9 mouse cellular contexts compared by ENCODE assay signal in genomic region chr4:151385985-151386700, GRCm38 (mm10).
DNase-seq lines count a peak whose midpoint lies in the region; ATAC-seq and TF ChIP-seq lines count a peak whose summit lies in the region.
"Had no signal": no experiment of that assay in that cellular context is flagged by ENCODE, and none has a peak within 500 bp of the region (broad histone marks: within the 10 kb centered on the region; RNA-seq: fewer than 3 reads in every experiment).

No protein-coding gene starts in this region.

- 3% methylated on average over 12 of the region's 12 CpGs for WGBS in kidney, embryonic 15.5 days
- 8% methylated on average over 12 of the region's 12 CpGs for WGBS in forebrain, embryonic 16.5 days
- WGBS in liver, embryonic 16.5 days (ENCODE audit: insufficient replicate concordance) = 11% methylated on average over 12 of the region's 12 CpGs

- TF ChIP-seq CTCF in brain, embryonic 14.5 days (IDR thresholded peaks at IDR 0.05; ENCODE audit: borderline replicate concordance, extremely low read depth, insufficient read depth, insufficient read length) = no peak

- no peak for TF ChIP-seq POLR2A in brain, embryonic 14.5 days (IDR thresholded peaks at IDR 0.05; ENCODE audit: borderline replicate concordance, extremely low read depth, insufficient read depth, insufficient read length, poor library complexity, severe bottlenecking)

- no peaks in the 10 kb centered on the region for H3K9me3 ChIP-seq in kidney, embryonic 15.5 days (replicated peaks)
- no peaks in the 10 kb centered on the region for H3K9me3 ChIP-seq in forebrain, embryonic 16.5 days (ENCODE audit: control insufficient read depth, low read length)
- H3K9me3 ChIP-seq in liver, embryonic 16.5 days (replicated peaks; ENCODE audit: control insufficient read depth, low read length) = no peaks in the 10 kb centered on the region

- no peak for DNase-seq in kidney, adult 8-10 months
- peak; percentile 68 for DNase-seq in brain, embryonic 14.5 days (ENCODE audit: low read depth)
- DNase-seq in gastrocnemius, postnatal 25 days = no peak
- DNase-seq in spleen, postnatal 4 days (ENCODE audit: low spot score in 2 of 2) = no peak
- no peak for DNase-seq in spleen, postnatal 10 days (ENCODE audit: low spot score in 2 of 2)
- DNase-seq: lung, postnatal 36 days had no signal

- peaks cover 37% of the 10 kb centered on the region for H3K4me1 ChIP-seq in kidney, embryonic 15.5 days
- H3K4me1 ChIP-seq in forebrain, embryonic 16.5 days (replicated peaks; ENCODE audit: control insufficient read depth, insufficient read depth, low read length) = peaks cover 27% of the 10 kb centered on the region
- H3K4me1 ChIP-seq in liver, embryonic 16.5 days (ENCODE audit: control insufficient read depth, low read depth, low read length) = no peaks in the 10 kb centered on the region

- H3K27me3 ChIP-seq in kidney, embryonic 15.5 days = peaks cover 16% of the 10 kb centered on the region
- H3K27me3 ChIP-seq in forebrain, embryonic 16.5 days (replicated peaks; ENCODE audit: control insufficient read depth, insufficient read depth, low read length) = peaks cover 7% of the 10 kb centered on the region; the same call in 1 of the 2 replicates
- no peaks in the 10 kb centered on the region for H3K27me3 ChIP-seq in liver, embryonic 16.5 days (ENCODE audit: control insufficient read depth, insufficient read depth, low read depth, low read length)

- ATAC-seq in kidney, embryonic 15.5 days (replicated peaks; ENCODE audit: low FRiP score) = peak; percentile 59
- no peak for ATAC-seq in forebrain, embryonic 16.5 days
- no peak for ATAC-seq in liver, embryonic 16.5 days (ENCODE audit: low read depth)

- H3K4me2 ChIP-seq in kidney, embryonic 15.5 days = peak overlapping the region; percentile 65
- H3K4me2 ChIP-seq in forebrain, embryonic 16.5 days (ENCODE audit: low read length) = peak overlapping the region; percentile 78
- H3K4me2 ChIP-seq in liver, embryonic 16.5 days (ENCODE audit: low read depth, low read length) = peak overlapping the region; percentile 50

- peak overlapping the region; percentile 43 for H3K4me3 ChIP-seq in kidney, embryonic 15.5 days (replicated peaks)
- H3K4me3 ChIP-seq in forebrain, embryonic 16.5 days (replicated peaks; ENCODE audit: low read length) = peak overlapping the region; percentile 41; the same call in 1 of the 2 replicates
- H3K4me3 ChIP-seq in liver, embryonic 16.5 days (ENCODE audit: low read depth, low read length) = no peak overlapping the region; the same call in 1 of the 2 replicates

- no peaks in the 10 kb centered on the region for H3K36me3 ChIP-seq in kidney, embryonic 15.5 days
- H3K36me3 ChIP-seq in forebrain, embryonic 16.5 days (ENCODE audit: control insufficient read depth, insufficient read depth) = no peaks in the 10 kb centered on the region
- H3K36me3 ChIP-seq in liver, embryonic 16.5 days (ENCODE audit: control insufficient read depth, insufficient read depth) = no peaks in the 10 kb centered on the region

- no peak overlapping the region for H3K9ac ChIP-seq in kidney, embryonic 15.5 days
- peak overlapping the region; percentile 46; the same call in 1 of the 2 replicates for H3K9ac ChIP-seq in forebrain, embryonic 16.5 days (replicated peaks; ENCODE audit: low read depth, low read length)
- H3K9ac ChIP-seq in liver, embryonic 16.5 days (ENCODE audit: low read depth, low read length) = no peak overlapping the region

- H3K27ac ChIP-seq in kidney, embryonic 15.5 days = peak overlapping the region; percentile 89
- no peak overlapping the region for H3K27ac ChIP-seq in forebrain, embryonic 16.5 days (ENCODE audit: low read length)
- H3K27ac ChIP-seq in liver, embryonic 16.5 days (ENCODE audit: low read length) = no peak overlapping the region
